Mouse (Mus musculus) adrenal gland, adult 18-20 months (tissue): Measurements from ENCODE around the gene Ovol1. TPM values are rescaled to one million over a fixed set of nuclear protein-coding genes. Genes with fewer than 3 reads are reported as not detected.

ENCODE experiments used
- DNase-seq, 2 experiments: peaks; one replicate each; pipeline ENCODE4 v3.0.0; 2021 to 2022; ENCODE audit warnings: low spot score in 2 of 2
- total RNA-seq, 2 experiments: library from RNA; stranded (reverse); gene quantifications; 1 replicate in 1 of 2; 2 replicates in 1 of 2; pipeline ENCODE4 v1.2.3; 2021

Gene Ovol1
- total RNA-seq, 2 experiments from 2014 or later: not detected

GRCm38 (mm10) chr19:5569521-5569920 is 9.1 kb upstream of the Ovol1 start:
- no peak for DNase-seq

GRCm38 (mm10) chr19:5568470-5569140 is 8.2 kb upstream of the Ovol1 start:
- DNase-seq: peak; percentile 80 to 82

- peak; percentile 91 to 94 for DNase-seq
Measured at GRCm38 (mm10) chr19:5567534-5568469, 7.4 kb upstream of the Ovol1 start, which contains the start of gene Ap5b1. Gene Ap5b1, plus strand, starts transcription at chr19:5568025.

- DNase-seq: no peak
Measured at GRCm38 (mm10) chr19:5567180-5567533, 6.7 kb upstream of the Ovol1 start.

- no peak for DNase-seq
Measured at GRCm38 (mm10) chr19:5566316-5566715, 5.9 kb upstream of the Ovol1 start.

GRCm38 (mm10) chr19:5562776-5563175 is 2.3 kb upstream of the Ovol1 start:
- no peak for DNase-seq

GRCm38 (mm10) chr19:5561886-5562285 is 1.4 kb upstream of the Ovol1 start:
- no peak for DNase-seq

GRCm38 (mm10) chr19:5561252-5561790 is 875 bp upstream of the Ovol1 start:
- DNase-seq: no peak

GRCm38 (mm10) chr19:5559631-5560456 is 602 bp downstream of the Ovol1 start:
- DNase-seq: no peak

- no peak for DNase-seq
Measured at GRCm38 (mm10) chr19:5559229-5559628, 1.2 kb downstream of the Ovol1 start.

GRCm38 (mm10) chr19:5558770-5559169 is 1.7 kb downstream of the Ovol1 start:
- no peak for DNase-seq

GRCm38 (mm10) chr19:5558169-5558568 is 2.3 kb downstream of the Ovol1 start:
- DNase-seq: no peak

- DNase-seq: no peak
Measured at GRCm38 (mm10) chr19:5554212-5554611, 6.2 kb downstream of the Ovol1 start.

GRCm38 (mm10) chr19:5553802-5554201 is 6.6 kb downstream of the Ovol1 start:
- DNase-seq: no peak

GRCm38 (mm10) chr19:5547471-5548056 is 12.9 kb downstream of the Ovol1 start:
- no peak for DNase-seq

GRCm38 (mm10) chr19:5544031-5544430 is 16.4 kb downstream of the Ovol1 start:
- DNase-seq: no peak

GRCm38 (mm10) chr19:5543362-5543761 is 17.1 kb downstream of the Ovol1 start:
- no peak for DNase-seq

- DNase-seq: no peak
Measured at GRCm38 (mm10) chr19:5538786-5539185, 21.7 kb downstream of the Ovol1 start.

- no peak for DNase-seq
Measured at GRCm38 (mm10) chr19:5532520-5532919, 27.9 kb downstream of the Ovol1 start.

- no peak for DNase-seq
Measured at GRCm38 (mm10) chr19:5530138-5530524, 30.3 kb downstream of the Ovol1 start.
